Mouse (Mus musculus): Measurements from ENCODE around the gene Gm826.

Gm826 gene

DNA sequence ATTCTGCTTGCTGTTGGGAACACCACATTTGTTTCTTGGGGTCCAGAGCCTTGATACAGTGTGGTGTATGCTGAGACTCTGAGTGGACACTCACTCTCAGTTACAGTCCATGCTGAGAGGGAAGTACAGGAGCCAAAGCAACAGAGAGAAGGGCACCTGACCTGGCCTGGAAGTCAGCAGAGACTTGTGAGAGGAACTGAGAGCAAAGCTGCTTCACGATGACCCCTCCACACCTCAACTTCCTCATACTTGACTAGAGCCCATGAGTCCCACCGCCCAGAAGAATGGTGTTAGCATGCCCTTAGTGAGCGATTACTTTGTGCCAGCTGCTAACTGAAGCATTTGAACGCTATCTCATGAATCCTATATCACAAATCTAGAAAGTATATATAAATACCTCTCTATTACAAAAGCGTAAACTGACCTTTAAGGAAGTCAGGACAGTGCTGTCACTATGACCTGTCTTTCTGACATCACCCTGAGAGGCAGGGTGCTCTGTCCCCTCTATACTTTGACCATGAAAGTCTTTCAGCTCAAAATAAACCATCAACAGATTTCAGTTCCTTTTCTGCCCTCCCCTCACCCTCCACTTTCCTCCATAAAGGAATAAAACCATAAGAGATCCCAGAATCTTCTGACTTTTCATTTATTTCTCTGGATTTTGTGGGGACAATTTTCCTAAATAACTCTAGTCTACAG is 57.9 kb downstream of the Gm826 start:
- DNase-seq (ENCODE audit: low spot score in 2 of 2): no peak

DNA sequence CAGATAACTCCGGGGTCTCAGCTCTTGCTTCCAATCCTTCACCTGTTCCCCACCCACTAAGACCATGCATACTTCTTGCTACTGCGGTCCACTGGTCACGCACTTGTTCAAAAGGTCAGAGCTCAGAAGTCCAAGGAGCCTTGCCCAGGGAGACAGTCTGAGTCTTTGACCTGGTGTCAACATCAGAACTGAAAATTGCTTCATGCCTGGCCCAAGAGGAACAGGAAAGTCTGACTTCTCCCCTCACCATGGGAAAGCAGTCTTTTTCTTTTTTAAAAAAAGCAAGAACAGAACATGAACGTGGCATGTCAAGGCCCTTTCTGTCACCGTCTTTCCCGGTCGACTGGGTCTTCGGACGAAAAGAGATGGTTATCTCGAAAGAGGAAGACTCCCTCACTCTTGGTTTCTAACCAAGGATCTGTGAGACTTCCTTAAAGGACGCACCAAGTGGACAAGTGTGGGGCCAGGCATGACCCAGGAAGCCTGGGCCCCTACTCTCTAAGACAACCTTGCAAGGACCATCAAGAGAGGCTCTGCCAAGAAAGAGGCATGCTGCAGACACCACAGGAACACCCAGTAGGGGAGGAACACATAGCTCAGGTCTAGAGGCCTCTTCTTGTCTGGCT is 66.0 kb downstream of the Gm826 start:
- no peak for DNase-seq (ENCODE audit: low spot score in 2 of 2)

DNA sequence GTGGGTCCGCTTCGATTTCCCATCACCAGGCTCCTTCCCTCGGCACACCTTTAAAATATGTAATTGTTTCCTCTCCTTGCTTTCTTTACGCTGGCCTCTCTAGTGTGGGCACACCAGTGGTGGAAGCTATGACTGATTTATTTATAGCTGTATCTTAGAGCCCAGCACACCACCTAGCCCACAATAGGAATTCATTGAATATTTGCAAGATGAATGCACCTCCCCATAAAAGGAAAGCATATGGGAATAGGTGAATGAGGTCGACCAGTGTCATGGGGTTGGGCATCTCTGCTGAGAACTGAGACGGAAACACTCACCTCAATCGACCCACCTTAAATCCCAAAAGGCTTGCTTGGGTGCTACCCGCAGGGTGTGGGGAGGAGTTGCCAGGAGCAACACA is 70.1 kb downstream of the Gm826 start:
- no peak for DNase-seq (ENCODE audit: low spot score in 2 of 2)

DNA sequence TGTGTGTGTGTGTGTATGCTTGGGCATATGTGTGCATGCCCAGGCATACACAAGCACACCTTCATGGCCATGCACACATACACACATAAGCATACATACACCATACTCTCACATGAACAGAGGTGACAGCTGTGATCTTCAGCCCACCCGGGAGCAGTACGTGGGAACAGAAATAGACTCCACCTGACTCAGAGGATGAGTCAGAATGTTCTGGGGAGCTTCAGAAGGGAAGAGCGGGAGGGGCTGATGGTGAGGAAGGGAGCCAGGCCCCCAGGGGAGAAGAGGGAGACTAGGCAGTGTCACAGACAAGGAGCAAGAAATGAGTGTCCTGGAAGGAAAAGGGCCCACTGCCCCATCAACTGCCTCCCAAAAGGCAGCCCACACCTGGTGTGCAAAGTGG is 72.4 kb downstream of the Gm826 start:
- DNase-seq (ENCODE audit: low spot score in 2 of 2): no peak
